Mouse (Mus musculus) kidney, postnatal 36 days (tissue): ENCODE measurements at regions not wholly inside any gene's neighbourhood (a gene's known extent, or its start where the extent isn't known, plus 50 kb on each side); places are given as distances from the start of the nearest gene placed in this dataset.
"Not testable (repeated sequence)": the region's sequence is repeated elsewhere in the genome, so short reads cannot be mapped to it uniquely, and the experiment has no call there.

ENCODE experiments used
- DNase-seq, 2 experiments: peaks; one replicate each; pipeline ENCODE4 v3.0.0; 2021 to 2022; ENCODE audit warnings: mixed read lengths in 2 of 2

- DNase-seq, result not testable (repeated sequence)
These were observed 102.8 kb downstream of the Gc start for GRCm38 (mm10) chr5:89354936-89355335.

GRCm38 (mm10) chr5:89347771-89348170 lies 109.9 kb downstream of the Gc start:
- no peak for DNase-seq

GRCm38 (mm10) chr5:89340532-89340931 lies 117.2 kb downstream of the Gc start:
- no peak for DNase-seq

GRCm38 (mm10) chr5:89337966-89338657 lies 119.6 kb downstream of the Gc start:
- peak; percentile 28 to 39 for DNase-seq
